Mouse (Mus musculus) olfactory bulb, adult 2 months (tissue): Measurements from ENCODE around the gene Gm5105. TPM values are rescaled to one million over a fixed set of nuclear protein-coding genes. Genes with fewer than 3 reads are reported as not detected.

Experiments
- H3K27ac ChIP-seq: fragments of 200-500 bp; 2 replicates; pipeline ENCODE4 v1.5.1; 2012; ENCODE audit warnings: low read depth, low read length; ENCODE audit not compliant: insufficient read depth
- H3K4me1 ChIP-seq: fragments of 200-500 bp; 2 replicates; pipeline ENCODE4 v1.6.1; 2012; ENCODE audit warnings: low read length; ENCODE audit not compliant: control insufficient read depth, insufficient read depth
- H3K4me3 ChIP-seq: fragments of 200-500 bp; 2 replicates; pipeline ENCODE4 v1.5.1; 2012; ENCODE audit warnings: mild to moderate bottlenecking, low read depth, low read length, moderate library complexity; ENCODE audit not compliant: insufficient read depth
- CTCF ChIP-seq: fragments of 200-500 bp; IDR thresholded peaks from 2 replicates; pipeline ENCODE4 v1.5.1; 2012; ENCODE audit warnings: low read depth, mild to moderate bottlenecking, low read length, moderate library complexity; ENCODE audit not compliant: insufficient read depth
- POLR2A ChIP-seq: fragments of 200-500 bp; IDR thresholded peaks from 2 replicates; pipeline ENCODE4 v1.6.1; 2012; ENCODE audit warnings: mild to moderate bottlenecking, low read depth, low read length, moderate library complexity; ENCODE audit not compliant: insufficient read depth
- WGBS: fragments of 180-500 bp; shearing (Covaris S2); methylation state at CpG from one replicate; pipeline ENCODE4 v1.1.7; 2018; 5-methylcytosine and 5-hydroxymethylcytosine counted together
- polyA plus RNA-seq: library from polyadenylated mRNA; stranded (reverse); fragments of >200 nt; gene quantifications from 2 replicates; pipeline ENCODE4 v1.2.4, GENCODE M21; 2012; ENCODE audit warnings: low replicate concordance; ENCODE audit not compliant: missing spikeins, insufficient read depth, insufficient read length

Gene Gm5105
- polyA plus RNA-seq, 1 experiment: not detected

DNA sequence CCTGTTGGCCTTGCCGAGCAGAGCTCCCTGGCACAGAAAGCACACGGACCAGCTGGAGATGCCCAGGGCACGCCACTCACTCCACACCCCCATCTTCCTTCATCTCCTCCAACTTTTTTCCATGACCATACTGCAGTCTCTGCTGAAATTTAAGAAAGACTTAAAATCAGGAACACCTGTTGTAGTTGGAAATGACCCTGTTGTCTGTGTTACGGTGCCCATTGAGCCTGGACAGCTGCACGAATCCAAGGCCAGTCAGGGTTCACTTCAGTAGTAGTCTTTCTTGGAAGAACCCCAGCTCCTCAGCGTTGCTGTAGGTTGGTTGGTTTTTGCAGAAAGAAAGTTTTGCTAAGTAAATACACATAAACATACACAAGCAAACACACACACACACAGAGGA lies 17.6 kb downstream of the Gm5105 start:
- TF ChIP-seq CTCF: no peak
- Histone ChIP-seq H3K27ac (no peak overlapping the region), H3K4me3 (no peak overlapping the region), H3K4me1 (peaks cover 7% of the 10 kb centered on the region)
- WGBS: 85% methylated on average over 6 of the region's 6 CpGs

DNA sequence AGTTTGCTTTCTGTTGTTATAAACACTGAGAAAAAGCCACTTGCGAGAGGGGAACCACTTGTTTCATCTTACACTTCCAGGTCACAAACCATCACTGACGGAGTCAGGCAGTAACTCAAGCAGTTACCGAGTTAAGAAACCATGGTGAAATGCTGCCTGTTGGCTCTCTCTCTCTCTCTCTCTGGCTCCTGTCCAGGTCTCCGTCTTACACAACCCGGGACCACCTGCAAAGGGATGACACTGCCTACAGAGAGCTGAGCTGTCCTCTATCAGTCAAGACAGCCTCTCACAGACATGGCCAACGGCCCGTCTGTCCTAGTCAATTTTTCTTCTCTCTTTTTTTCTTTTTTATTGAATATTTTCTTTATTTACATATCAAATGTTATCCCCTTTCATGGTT lies 23.9 kb downstream of the Gm5105 start:
- WGBS: 62% methylated on average over 7 of the region's 7 CpGs
- Histone ChIP-seq H3K4me3 (no peak overlapping the region), H3K4me1 (peaks cover 5% of the 10 kb centered on the region; the same call in 1 of the 2 replicates), H3K27ac (no peak overlapping the region)
- TF ChIP-seq POLR2A: no peak
- TF ChIP-seq CTCF: no peak

DNA sequence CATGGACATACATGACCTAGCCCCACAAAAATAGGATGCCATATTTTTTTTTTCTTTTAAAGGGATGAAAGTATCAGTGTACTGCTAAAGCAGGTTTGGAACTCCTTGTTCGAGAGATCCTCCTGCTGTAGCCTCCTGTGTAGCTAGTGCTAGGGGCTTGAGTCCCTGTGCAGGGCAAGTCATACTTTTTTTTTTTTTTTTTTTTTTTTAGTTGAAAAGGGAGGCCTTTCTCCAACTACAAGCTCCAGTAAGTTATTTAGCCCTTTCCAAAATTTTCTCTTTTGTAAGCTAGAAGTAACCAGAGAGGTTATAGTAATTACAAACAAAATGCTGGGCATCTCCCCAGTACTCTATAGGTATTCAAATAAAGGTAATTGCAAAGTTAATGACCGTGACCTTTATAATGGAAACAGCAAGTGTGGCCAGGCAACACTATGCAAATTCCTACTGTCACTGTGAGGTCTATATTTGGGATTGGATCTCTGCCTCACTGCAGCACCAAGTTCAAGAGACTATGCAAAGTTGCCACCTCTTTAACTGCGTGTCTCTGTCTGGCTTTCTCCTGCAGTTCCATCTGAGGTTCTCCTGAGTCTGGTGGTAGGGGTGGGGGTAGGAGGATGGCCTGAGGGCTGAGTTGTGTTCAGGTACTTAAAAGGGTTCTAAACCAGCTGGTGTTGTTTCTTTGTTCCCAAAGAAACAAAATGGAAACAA lies 25.4 kb downstream of the Gm5105 start:
- 62% methylated on average over 3 of the region's 3 CpGs for WGBS
- TF ChIP-seq POLR2A: no peak
- no peak overlapping the region for H3K4me3 ChIP-seq
- H3K4me1 ChIP-seq: peaks cover 5% of the 10 kb centered on the region; the same call in 1 of the 2 replicates
- no peak overlapping the region for H3K27ac ChIP-seq

DNA sequence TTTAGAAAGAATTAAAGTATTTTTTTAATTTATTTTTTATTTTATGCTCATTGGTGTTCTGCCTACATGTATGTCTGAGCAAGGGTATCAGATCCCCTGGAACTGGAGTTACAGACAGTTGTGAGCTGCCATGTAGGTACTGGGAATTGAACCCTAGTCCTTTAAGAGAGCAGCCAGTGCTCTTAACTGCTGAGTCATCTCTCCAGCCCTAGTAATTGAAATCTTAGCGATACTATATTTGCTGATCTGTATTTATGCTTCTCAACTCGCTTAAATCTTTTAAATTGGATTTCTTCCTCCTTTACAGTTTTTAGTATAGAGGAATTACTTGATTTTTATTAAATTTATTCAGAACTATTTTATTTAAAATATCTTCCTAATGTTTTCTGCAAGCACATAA lies 26.2 kb downstream of the Gm5105 start:
- TF ChIP-seq POLR2A: no peak
- no peak for TF ChIP-seq CTCF
- Histone ChIP-seq H3K4me1 (peaks cover 5% of the 10 kb centered on the region; the same call in 1 of the 2 replicates), H3K4me3 (no peak overlapping the region), H3K27ac (no peak overlapping the region)
- WGBS: 64% methylated on average over 2 of the region's 2 CpGs

DNA sequence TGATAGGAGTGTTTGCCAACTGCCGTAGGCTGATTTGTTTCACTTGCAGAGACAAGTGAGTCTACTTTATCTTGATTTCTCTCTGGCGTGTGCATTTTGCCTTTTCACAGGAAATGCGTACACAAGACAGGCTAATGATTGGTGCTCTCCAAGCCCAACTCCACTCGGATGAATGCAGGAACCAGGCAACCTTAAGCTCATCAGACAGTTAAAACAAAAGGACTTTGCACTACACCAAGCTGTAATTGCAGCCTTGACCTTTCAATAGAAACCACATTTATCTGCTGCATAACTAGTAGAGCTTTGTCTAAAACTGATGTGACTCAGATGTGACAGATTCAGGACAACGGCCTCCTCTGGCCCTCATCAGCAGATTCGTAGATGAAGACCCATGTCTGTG lies 33.2 kb downstream of the Gm5105 start:
- Histone ChIP-seq H3K4me3 (no peak overlapping the region), H3K4me1 (peaks cover 3% of the 10 kb centered on the region; the same call in 1 of the 2 replicates), H3K27ac (no peak overlapping the region)
- TF ChIP-seq POLR2A (no peak), CTCF (no peak)
- WGBS: 66% methylated on average over 6 of the region's 6 CpGs

DNA sequence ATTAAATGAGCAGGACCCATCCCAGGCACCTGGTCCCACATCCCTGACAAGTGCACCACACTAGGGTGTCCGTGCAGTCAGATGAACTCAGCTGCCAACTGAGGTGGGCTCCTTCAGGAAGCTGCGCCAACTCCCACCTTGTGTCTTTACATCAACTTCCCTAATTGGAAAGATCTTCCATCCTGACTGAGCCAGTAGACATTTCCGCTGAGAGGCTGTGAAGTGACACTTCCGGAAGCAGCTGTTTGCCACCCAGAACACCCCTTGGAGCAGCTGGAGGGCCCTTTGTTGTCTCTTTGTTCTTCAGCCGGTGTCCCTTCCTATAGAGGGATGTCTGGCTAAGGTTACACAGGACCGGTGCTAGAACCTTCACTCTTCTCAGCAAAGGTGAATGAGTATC lies 36.6 kb downstream of the Gm5105 start:
- no peak overlapping the region for H3K27ac ChIP-seq
- H3K4me1 ChIP-seq: peaks cover 3% of the 10 kb centered on the region; the same call in 1 of the 2 replicates
- no peak overlapping the region for H3K4me3 ChIP-seq
- WGBS: 88% methylated on average over 6 of the region's 6 CpGs
- no peak for TF ChIP-seq POLR2A
- no peak for TF ChIP-seq CTCF

DNA sequence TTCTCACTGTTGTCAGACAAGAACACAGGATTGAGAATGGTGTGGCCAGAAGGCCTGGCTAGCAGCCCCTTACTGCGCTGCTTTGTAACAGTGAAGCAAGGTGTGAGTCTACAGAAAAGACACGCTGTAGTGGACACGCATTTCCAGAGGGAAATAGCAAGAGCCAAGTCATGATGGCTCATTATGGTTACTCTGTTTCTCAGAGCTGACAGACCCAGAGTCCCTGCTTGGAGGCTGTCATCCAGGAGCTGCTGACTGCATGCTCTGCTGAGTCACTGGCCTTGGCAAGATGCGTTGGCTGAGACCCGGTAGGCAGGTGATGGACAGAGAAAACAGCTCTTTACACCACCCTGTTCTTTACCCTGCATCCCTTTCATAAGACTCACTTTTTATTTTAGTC lies 37.8 kb downstream of the Gm5105 start:
- Histone ChIP-seq H3K27ac (no peak overlapping the region), H3K4me1 (peaks cover 3% of the 10 kb centered on the region; the same call in 1 of the 2 replicates), H3K4me3 (no peak overlapping the region)
- TF ChIP-seq CTCF (no peak), POLR2A (no peak)
- 73% methylated on average over 5 of the region's 5 CpGs for WGBS

DNA sequence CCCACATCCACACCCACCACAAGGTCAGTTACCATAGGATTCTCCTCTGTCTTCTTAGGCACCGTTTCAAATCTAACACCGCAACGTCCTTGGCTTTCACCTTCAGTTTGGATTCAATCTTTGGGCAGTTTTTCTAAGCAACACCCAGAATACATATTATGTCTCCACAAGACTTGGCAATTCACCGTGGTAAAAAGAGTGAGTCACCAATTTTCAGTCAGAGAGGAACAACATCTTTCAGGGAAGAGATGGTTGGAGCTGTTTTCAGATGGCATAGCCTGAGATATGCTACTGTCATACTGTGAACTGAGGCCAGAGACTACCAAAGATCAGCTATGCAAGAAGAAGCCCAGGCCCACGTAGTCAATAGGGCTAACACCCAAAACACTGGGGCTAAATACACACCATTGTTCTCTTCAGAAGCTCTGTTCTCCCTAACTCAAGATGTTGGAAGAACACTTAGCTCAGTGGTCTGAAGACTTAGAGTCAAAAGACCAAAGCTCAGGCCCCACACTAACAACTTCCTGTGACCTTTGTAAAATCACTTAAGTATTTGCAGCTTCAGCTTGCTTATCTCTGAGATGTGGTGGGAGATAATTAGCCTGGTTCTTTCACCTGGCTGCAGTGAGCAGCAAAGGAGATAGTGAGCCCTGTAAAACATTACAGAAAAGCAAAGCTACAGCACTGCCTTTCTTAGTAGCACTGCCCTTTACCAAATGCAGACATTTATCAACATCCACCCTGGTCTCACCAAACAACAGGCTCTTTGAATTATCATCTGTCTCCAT lies 39.4 kb downstream of the Gm5105 start:
- Histone ChIP-seq H3K27ac (no peak overlapping the region), H3K4me1 (peaks cover 3% of the 10 kb centered on the region; the same call in 1 of the 2 replicates), H3K4me3 (no peak overlapping the region)
- 55% methylated on average over 5 of the region's 5 CpGs for WGBS
- TF ChIP-seq POLR2A: no peak
- TF ChIP-seq CTCF: no peak

DNA sequence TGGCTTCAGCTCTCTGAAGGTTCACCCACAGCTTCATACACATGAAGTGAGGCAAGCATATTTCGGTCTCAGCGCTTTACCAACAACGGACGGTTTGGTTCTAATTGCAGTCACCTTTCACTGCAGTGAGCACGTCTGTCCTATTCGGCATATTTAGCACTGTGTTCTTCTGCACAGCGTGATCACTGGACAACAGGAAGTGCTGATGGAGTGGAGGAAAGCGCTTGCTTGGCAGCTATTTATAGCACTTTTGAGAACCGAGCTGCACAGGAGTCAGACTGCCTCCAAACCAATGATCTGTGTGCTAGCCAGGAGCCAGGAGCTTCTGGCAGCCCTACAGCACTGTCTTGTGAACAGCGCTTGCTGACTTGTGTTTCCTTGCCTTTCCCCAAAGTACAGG lies 40.9 kb downstream of the Gm5105 start:
- Histone ChIP-seq H3K27ac (no peak overlapping the region), H3K4me3 (no peak overlapping the region)
- 63% methylated on average over 10 of the region's 10 CpGs for WGBS

More for the DNA sequence above, 40.9 kb downstream of the Gm5105 start:
- H3K4me1 ChIP-seq: peaks cover 3% of the 10 kb centered on the region; the same call in 1 of the 2 replicates
- TF ChIP-seq CTCF: no peak
- no peak for TF ChIP-seq POLR2A
